Mouse (Mus musculus) intestine, embryonic 14.5 days (tissue): ENCODE results near the gene Zc2hc1b. TPM values are rescaled to one million over a fixed set of nuclear protein-coding genes. Genes with fewer than 3 reads are reported as not detected.
A peak's percentile ranks its signal among the peaks of the same experiment; 100 is the strongest.

Experiments
- ATAC-seq: fragments of 200-750 bp; cut with Nextera tagmentation; replicated peaks from 2 replicates; pipeline ENCODE4 v1.8.0; 2017; ENCODE audit warnings: low read depth, moderate number of reproducible peaks, moderate TSS enrichment, moderate library complexity; ENCODE audit not compliant: low FRiP score, low TSS enrichment
- DNase-seq: peaks from one replicate; pipeline ENCODE4 v3.0.0-alpha.2; 2018; ENCODE audit warnings: low spot score
- H3K27ac ChIP-seq: fragments of 300-500 bp; sonication (generic); 2 replicates; pipeline ENCODE4 v1.5.1; 2014; ENCODE audit warnings: low read depth, mild to moderate bottlenecking, control low read depth
- H3K27me3 ChIP-seq: fragments of 300-500 bp; sonication (generic); replicated peaks from 2 replicates; pipeline ENCODE4 v1.6.1; 2014; ENCODE audit warnings: low read length, control low read depth; ENCODE audit not compliant: control insufficient read depth, insufficient read depth
- H3K36me3 ChIP-seq: fragments of 300-500 bp; sonication (generic); 2 replicates; pipeline ENCODE4 v1.6.1; 2014; ENCODE audit warnings: low read length, control low read depth; ENCODE audit not compliant: control insufficient read depth, insufficient read depth
- H3K4me1 ChIP-seq: fragments of 300-500 bp; sonication (generic); replicated peaks from 2 replicates; pipeline ENCODE4 v1.6.1; 2014; ENCODE audit warnings: low read length, control low read depth, mixed read lengths; ENCODE audit not compliant: control insufficient read depth, insufficient read depth
- H3K4me2 ChIP-seq: fragments of 300-500 bp; sonication (generic); 2 replicates; pipeline ENCODE4 v1.6.1; 2014; ENCODE audit warnings: low read length
- H3K4me3 ChIP-seq: fragments of 300-500 bp; sonication (generic); 2 replicates; pipeline ENCODE4 v1.5.1; 2014; ENCODE audit warnings: low read depth, low read length, control low read depth, mixed read lengths
- H3K9ac ChIP-seq: fragments of 300-500 bp; sonication (generic); 2 replicates; pipeline ENCODE4 v1.6.1; 2014; ENCODE audit warnings: mild to moderate bottlenecking, low read length
- H3K9me3 ChIP-seq: fragments of 300-500 bp; sonication (generic); 2 replicates; pipeline ENCODE4 v1.6.1; 2016; ENCODE audit warnings: low read length, control low read depth; ENCODE audit not compliant: control insufficient read depth
- WGBS: fragments of 180-500 bp; shearing (Covaris S2); extraction: QIAGEN DNeasy Blood & Tissue Kit; methylation state at CpG from one replicate; pipeline ENCODE4 v1.1.7; 2014; 5-methylcytosine and 5-hydroxymethylcytosine counted together
- polyA plus RNA-seq: library from polyadenylated mRNA; unstranded; fragments of >200 nt; fragmentation: Nextera tagmentation; extraction: Ambion mirVana; gene quantifications from 2 replicates; pipeline ENCODE4 v1.2.1, GENCODE M21; 2014

Gene Zc2hc1b
- polyA plus RNA-seq, result not detected in 2 replicates

GRCm38 (mm10) chr10:13177973-13178624 is at the start of gene Zc2hc1b:
Zc2hc1b (minus strand) TSS chr10:13178023.
- no peak for DNase-seq

GRCm38 (mm10) chr10:13225377-13226063 is 47.7 kb upstream of the Zc2hc1b start:
- H3K27me3 ChIP-seq, result no peaks in the 10 kb centered on the region
- no peak overlapping the region for H3K27ac ChIP-seq
- no peaks in the 10 kb centered on the region for H3K9me3 ChIP-seq

More at GRCm38 (mm10) chr10:13177973-13178624, at the start of gene Zc2hc1b:
- no peak for ATAC-seq
- H3K27ac ChIP-seq, result peak within 1 kb of the TSS; percentile 52
- H3K4me1 ChIP-seq, result peaks cover 9% of the 10 kb centered on the region; the same call in 1 of the 2 replicates
- H3K4me3 ChIP-seq, result no peak within 1 kb of the TSS
- H3K27me3 ChIP-seq, result no peaks in the 10 kb centered on the region
- H3K9me3 ChIP-seq, result no peaks in the 10 kb centered on the region
- no peak within 1 kb of the TSS for H3K9ac ChIP-seq
- peaks cover 66% of the 10 kb centered on the region for H3K36me3 ChIP-seq
- H3K4me2 ChIP-seq, result no peak within 1 kb of the TSS
- WGBS, result 32% methylated on average over 7 of the region's 7 CpGs

GRCm38 (mm10) chr10:13222135-13222534 is 44.3 kb upstream of the Zc2hc1b start:
- no peak overlapping the region for H3K27ac ChIP-seq
- no peak overlapping the region for H3K4me3 ChIP-seq
- H3K27me3 ChIP-seq, result no peaks in the 10 kb centered on the region
- H3K4me1 ChIP-seq, result no peaks in the 10 kb centered on the region
- no peak overlapping the region for H3K4me2 ChIP-seq
- no peak for ATAC-seq
- H3K36me3 ChIP-seq, result peaks cover 12% of the 10 kb centered on the region
- DNase-seq, result peak; percentile 42
- H3K9ac ChIP-seq, result no peak overlapping the region
- H3K9me3 ChIP-seq, result no peaks in the 10 kb centered on the region
- 77% methylated on average over 3 of the region's 3 CpGs for WGBS

More at GRCm38 (mm10) chr10:13225377-13226063, 47.7 kb upstream of the Zc2hc1b start:
- peak; percentile 48 for DNase-seq
- ATAC-seq, result no peak
- Histone ChIP-seq H3K4me1 (no peaks in the 10 kb centered on the region), H3K4me3 (no peak overlapping the region), H3K36me3 (peaks cover 17% of the 10 kb centered on the region), H3K4me2 (no peak overlapping the region), H3K9ac (no peak overlapping the region)
- WGBS, result 90% methylated on average over 7 of the region's 7 CpGs

GRCm38 (mm10) chr10:13220061-13220460 is 42.2 kb upstream of the Zc2hc1b start:
- no peak overlapping the region for H3K27ac ChIP-seq
- no peak overlapping the region for H3K4me2 ChIP-seq
- no peak overlapping the region for H3K4me3 ChIP-seq
- peaks cover 12% of the 10 kb centered on the region for H3K36me3 ChIP-seq
- no peaks in the 10 kb centered on the region for H3K9me3 ChIP-seq
- DNase-seq, result no peak
- no peaks in the 10 kb centered on the region for H3K27me3 ChIP-seq
- no peak overlapping the region for H3K9ac ChIP-seq
- peak; percentile 63 for ATAC-seq
- H3K4me1 ChIP-seq, result no peaks in the 10 kb centered on the region
- 68% methylated on average over 1 of the region's 1 CpGs for WGBS

- no peak overlapping the region for H3K4me2 ChIP-seq
- no peak overlapping the region for H3K9ac ChIP-seq
- H3K4me3 ChIP-seq, result no peak overlapping the region
- DNase-seq (no peak), ATAC-seq (no peak)
- 51% methylated on average over 12 of the region's 12 CpGs for WGBS
- H3K36me3 ChIP-seq, result no peaks in the 10 kb centered on the region
- peaks cover 28% of the 10 kb centered on the region for H3K4me1 ChIP-seq
- peak overlapping the region; percentile 64; the same call in 1 of the 2 replicates for H3K27ac ChIP-seq
- no peaks in the 10 kb centered on the region for H3K27me3 ChIP-seq
- no peaks in the 10 kb centered on the region for H3K9me3 ChIP-seq
These were observed 36.1 kb upstream of the Zc2hc1b start for GRCm38 (mm10) chr10:13213956-13214355.

GRCm38 (mm10) chr10:13212829-13213228 is 35.0 kb upstream of the Zc2hc1b start:
- H3K36me3 ChIP-seq, result no peaks in the 10 kb centered on the region
- H3K4me2 ChIP-seq, result no peak overlapping the region
- H3K27ac ChIP-seq, result peak overlapping the region; percentile 64; the same call in 1 of the 2 replicates
- H3K27me3 ChIP-seq, result no peaks in the 10 kb centered on the region
- DNase-seq (no peak), ATAC-seq (no peak; the same call in 1 of the 2 replicates)
- no peak overlapping the region for H3K4me3 ChIP-seq
- no peak overlapping the region for H3K9ac ChIP-seq
- H3K9me3 ChIP-seq, result no peaks in the 10 kb centered on the region
- WGBS, result 28% methylated on average over 6 of the region's 6 CpGs
- H3K4me1 ChIP-seq, result peaks cover 28% of the 10 kb centered on the region

GRCm38 (mm10) chr10:13212326-13212725 is 34.5 kb upstream of the Zc2hc1b start:
- DNase-seq (no peak), ATAC-seq (no peak)
- Histone ChIP-seq H3K4me2 (no peak overlapping the region), H3K27ac (0 out of 2 replicates have a peak overlapping the region, but pooled peaks have one; percentile 64), H3K36me3 (no peaks in the 10 kb centered on the region), H3K4me3 (no peak overlapping the region), H3K9ac (no peak overlapping the region), H3K4me1 (peaks cover 28% of the 10 kb centered on the region), H3K27me3 (no peaks in the 10 kb centered on the region), H3K9me3 (no peaks in the 10 kb centered on the region)
- whole genome bisulfite sequencing, result 65% methylated on average over 9 of the region's 9 CpGs

GRCm38 (mm10) chr10:13209930-13210637 is 32.3 kb upstream of the Zc2hc1b start:
- no peaks in the 10 kb centered on the region for H3K27me3 ChIP-seq
- ATAC-seq, result peak; percentile 73
- WGBS, result 27% methylated on average over 8 of the region's 8 CpGs
- H3K27ac ChIP-seq, result peak overlapping the region; percentile 62
- no peaks in the 10 kb centered on the region for H3K9me3 ChIP-seq
- H3K4me2 ChIP-seq, result no peak overlapping the region
- peak; percentile 63 for DNase-seq
- H3K4me1 ChIP-seq, result peaks cover 28% of the 10 kb centered on the region
- H3K4me3 ChIP-seq, result no peak overlapping the region
- H3K36me3 ChIP-seq, result no peaks in the 10 kb centered on the region
- no peak overlapping the region for H3K9ac ChIP-seq
